Mouse (Mus musculus): ENCODE data around the gene Gpi1. TPM values are rescaled to one million over a fixed set of nuclear protein-coding genes. Genes with fewer than 3 reads are reported as not detected.

The Gpi1 gene
- polyA plus RNA-seq, 1 experiment from 2014 or later = 137 TPM

- Histone ChIP-seq H3K4me2 (no peak overlapping the region), H3K4me1 (replicated peaks) (no peaks in the 10 kb centered on the region), H3K36me3 (peaks cover 84% of the 10 kb centered on the region), H3K9me3 (replicated peaks) (no peaks in the 10 kb centered on the region), H3K4me3 (replicated peaks) (no peak overlapping the region), H3K27ac (no peak overlapping the region), H3K9ac (no peak overlapping the region), H3K27me3 (no peaks in the 10 kb centered on the region)
- ATAC-seq (ENCODE audit: low read depth) = no peak
- 74% methylated on average over 2 of the region's 2 CpGs for WGBS (ENCODE audit: insufficient replicate concordance)
- no peak for DNase-seq
Observed at GRCm38 (mm10) chr7:34252030-34252429, 21.9 kb upstream of the Gpi1 start.

- Histone ChIP-seq H3K9ac (no peak within 1 kb of the TSS), H3K27ac (no peak within 1 kb of the TSS), H3K27me3 (no peaks in the 10 kb centered on the region), H3K4me2 (no peak within 1 kb of the TSS), H3K9me3 (replicated peaks) (no peaks in the 10 kb centered on the region), H3K4me1 (replicated peaks) (no peaks in the 10 kb centered on the region), H3K36me3 (peaks cover 84% of the 10 kb centered on the region), H3K4me3 (replicated peaks) (no peak within 1 kb of the TSS)
- ATAC-seq (ENCODE audit: low read depth) = no peak
- WGBS (ENCODE audit: insufficient replicate concordance) = 86% methylated on average over 7 of the region's 7 CpGs
- no peak for DNase-seq
Observed at GRCm38 (mm10) chr7:34250738-34251137, 20.6 kb upstream of the Gpi1 start, which contains the start of gene Gm6096. Gm6096 (plus strand) TSS chr7:34251038.

GRCm38 (mm10) chr7:34246870-34247499, 16.8 kb upstream of the Gpi1 start:
- no peaks in the 10 kb centered on the region for H3K27me3 ChIP-seq
- H3K36me3 ChIP-seq = peaks cover 83% of the 10 kb centered on the region
- ATAC-seq (ENCODE audit: low read depth) = no peak
- WGBS (ENCODE audit: insufficient replicate concordance) = 77% methylated on average over 3 of the region's 3 CpGs
- H3K4me2 ChIP-seq = no peak overlapping the region
- no peak overlapping the region for H3K27ac ChIP-seq
- no peak overlapping the region for H3K9ac ChIP-seq
- no peak for DNase-seq
- no peaks in the 10 kb centered on the region for H3K9me3 ChIP-seq (replicated peaks)
- no peak overlapping the region for H3K4me3 ChIP-seq (replicated peaks)
- H3K4me1 ChIP-seq (replicated peaks) = no peaks in the 10 kb centered on the region

- ATAC-seq (ENCODE audit: low read depth) (no peak), DNase-seq (no peak)
- H3K9me3 ChIP-seq (replicated peaks) = no peaks in the 10 kb centered on the region
- no peaks in the 10 kb centered on the region for H3K27me3 ChIP-seq
- H3K4me3 ChIP-seq (replicated peaks) = no peak overlapping the region
- peaks cover 81% of the 10 kb centered on the region for H3K36me3 ChIP-seq
- WGBS (ENCODE audit: insufficient replicate concordance) = 92% methylated on average over 11 of the region's 11 CpGs
- no peak overlapping the region for H3K4me2 ChIP-seq
- no peak overlapping the region for H3K9ac ChIP-seq
- no peak overlapping the region for H3K27ac ChIP-seq
- 0 out of 2 replicates have a peak, but pooled peaks cover under 1% of the 10 kb centered on the region for H3K4me1 ChIP-seq (replicated peaks)
Observed at GRCm38 (mm10) chr7:34242176-34242575, 12.0 kb upstream of the Gpi1 start.

GRCm38 (mm10) chr7:34238086-34238485, 8.0 kb upstream of the Gpi1 start:
- DNase-seq (no peak), ATAC-seq (ENCODE audit: low read depth) (no peak)
- no peak overlapping the region for H3K27ac ChIP-seq
- H3K4me2 ChIP-seq = no peak overlapping the region
- WGBS (ENCODE audit: insufficient replicate concordance) = 85% methylated on average over 5 of the region's 5 CpGs
- no peak overlapping the region for H3K4me3 ChIP-seq (replicated peaks)
- H3K9ac ChIP-seq = no peak overlapping the region
- H3K9me3 ChIP-seq (replicated peaks) = no peaks in the 10 kb centered on the region
- H3K36me3 ChIP-seq = peaks cover 59% of the 10 kb centered on the region
- H3K27me3 ChIP-seq = no peaks in the 10 kb centered on the region
- peaks cover 22% of the 10 kb centered on the region for H3K4me1 ChIP-seq (replicated peaks)

GRCm38 (mm10) chr7:34235602-34236001, 5.5 kb upstream of the Gpi1 start:
- H3K36me3 ChIP-seq = peaks cover 41% of the 10 kb centered on the region
- H3K4me3 ChIP-seq (replicated peaks) = no peak overlapping the region
- H3K27me3 ChIP-seq = no peaks in the 10 kb centered on the region
- no peak for DNase-seq
- H3K27ac ChIP-seq = no peak overlapping the region
- no peak overlapping the region for H3K9ac ChIP-seq
- ATAC-seq (ENCODE audit: low read depth) = no peak
- H3K4me2 ChIP-seq = no peak overlapping the region
- WGBS (ENCODE audit: insufficient replicate concordance) = 80% methylated on average over 5 of the region's 5 CpGs
- no peaks in the 10 kb centered on the region for H3K9me3 ChIP-seq (replicated peaks)
- H3K4me1 ChIP-seq (replicated peaks) = peaks cover 45% of the 10 kb centered on the region

- peak overlapping the region; percentile 67 for H3K4me3 ChIP-seq (replicated peaks)
- DNase-seq (no peak), ATAC-seq (ENCODE audit: low read depth) (no peak)
- peaks cover 49% of the 10 kb centered on the region for H3K4me1 ChIP-seq (replicated peaks)
- no peaks in the 10 kb centered on the region for H3K27me3 ChIP-seq
- no peaks in the 10 kb centered on the region for H3K9me3 ChIP-seq (replicated peaks)
- H3K27ac ChIP-seq = peak overlapping the region; percentile 85
- peak overlapping the region; percentile 92 for H3K4me2 ChIP-seq
- peak overlapping the region; percentile 80 for H3K9ac ChIP-seq
- H3K36me3 ChIP-seq = peaks cover 35% of the 10 kb centered on the region
- under 1% methylated on average over 17 of the region's 17 CpGs for WGBS (ENCODE audit: insufficient replicate concordance)
Observed at GRCm38 (mm10) chr7:34234610-34235561, 4.8 kb upstream of the Gpi1 start.

GRCm38 (mm10) chr7:34233909-34234609, 3.9 kb upstream of the Gpi1 start:
- DNase-seq (peak; percentile 96), ATAC-seq (ENCODE audit: low read depth) (peak; percentile 89)
- Histone ChIP-seq H3K9ac (peak overlapping the region; percentile 80), H3K4me2 (peak overlapping the region; percentile 92), H3K4me3 (replicated peaks) (peak overlapping the region; percentile 67), H3K36me3 (peaks cover 27% of the 10 kb centered on the region), H3K27me3 (no peaks in the 10 kb centered on the region), H3K9me3 (replicated peaks) (no peaks in the 10 kb centered on the region), H3K27ac (peak overlapping the region; percentile 89), H3K4me1 (replicated peaks) (peaks cover 57% of the 10 kb centered on the region)
- WGBS (ENCODE audit: insufficient replicate concordance) = under 1% methylated on average over 46 of the region's 46 CpGs

- H3K4me1 ChIP-seq (replicated peaks) = peaks cover 67% of the 10 kb centered on the region
- H3K4me3 ChIP-seq (replicated peaks) = peak overlapping the region; percentile 67
- H3K9ac ChIP-seq = peak overlapping the region; percentile 80
- no peaks in the 10 kb centered on the region for H3K9me3 ChIP-seq (replicated peaks)
- peaks cover 22% of the 10 kb centered on the region for H3K36me3 ChIP-seq
- H3K27me3 ChIP-seq = no peaks in the 10 kb centered on the region
- H3K4me2 ChIP-seq = peak overlapping the region; percentile 92
- 37% methylated on average over 7 of the region's 7 CpGs for WGBS (ENCODE audit: insufficient replicate concordance)
- H3K27ac ChIP-seq = peak overlapping the region; percentile 89
- DNase-seq (no peak), ATAC-seq (ENCODE audit: low read depth) (no peak)
Observed at GRCm38 (mm10) chr7:34232785-34233725, 2.9 kb upstream of the Gpi1 start.

- Histone ChIP-seq H3K4me1 (replicated peaks) (peaks cover 83% of the 10 kb centered on the region), H3K27me3 (no peaks in the 10 kb centered on the region), H3K36me3 (peaks cover 39% of the 10 kb centered on the region), H3K9me3 (replicated peaks) (no peaks in the 10 kb centered on the region), H3K9ac (peak overlapping the region; percentile 87), H3K4me3 (replicated peaks) (peak overlapping the region; percentile 80), H3K27ac (peak overlapping the region; percentile 84), H3K4me2 (peak overlapping the region; percentile 96)
- ATAC-seq (ENCODE audit: low read depth) (peak; percentile 12; the same call in 1 of the 2 replicates), DNase-seq (peak; percentile 37)
- WGBS (ENCODE audit: insufficient replicate concordance) = under 1% methylated on average over 19 of the region's 19 CpGs
Observed at GRCm38 (mm10) chr7:34229691-34230111, 435 bp downstream of the Gpi1 start.
